Mouse (Mus musculus) macrophage (primary cell): Measurements from ENCODE around the gene Inafm1. TPM values are rescaled to one million over a fixed set of nuclear protein-coding genes. Genes with fewer than 3 reads are reported as not detected.
A peak's percentile ranks its signal among the peaks of the same experiment; 100 is the strongest.
"Not testable (repeated sequence)": the region's sequence is repeated elsewhere in the genome, so short reads cannot be mapped to it uniquely, and the experiment has no call there.

Experiments used
- H3K27ac ChIP-seq: fragments of 350-480 bp; formaldehyde crosslinking; 2 replicates; pipeline ENCODE4 v1.9.0; 2021
- H3K36me3 ChIP-seq: fragments of 350-480 bp; formaldehyde crosslinking; 2 replicates; pipeline ENCODE4 v1.9.0; 2021; ENCODE audit errors: inconsistent target
- H3K4me3 ChIP-seq: fragments of 350-480 bp; formaldehyde crosslinking; 2 replicates; pipeline ENCODE4 v1.9.0; 2021; ENCODE audit errors: inconsistent target
- H3K79me2 ChIP-seq: fragments of 350-480 bp; formaldehyde crosslinking; 2 replicates; pipeline ENCODE4 v1.9.0; 2021; ENCODE audit errors: inconsistent target
- WGBS: methylation state at CpG from one replicate; pipeline ENCODE4 v1.1.7; 2026; ENCODE audit warnings: inconsistent platforms; ENCODE audit not compliant: missing documents; 5-methylcytosine and 5-hydroxymethylcytosine counted together
- polyA plus RNA-seq: library from polyadenylated mRNA; stranded (reverse); fragments of 250-400 nt; gene quantifications from 3 replicates; pipeline ENCODE4 v1.2.4, GENCODE M21; 2018; ENCODE audit warnings: inconsistent platforms

Inafm1 gene
- polyA plus RNA-seq, 1 experiment from 2014 or later: 1.9 TPM

DNA sequence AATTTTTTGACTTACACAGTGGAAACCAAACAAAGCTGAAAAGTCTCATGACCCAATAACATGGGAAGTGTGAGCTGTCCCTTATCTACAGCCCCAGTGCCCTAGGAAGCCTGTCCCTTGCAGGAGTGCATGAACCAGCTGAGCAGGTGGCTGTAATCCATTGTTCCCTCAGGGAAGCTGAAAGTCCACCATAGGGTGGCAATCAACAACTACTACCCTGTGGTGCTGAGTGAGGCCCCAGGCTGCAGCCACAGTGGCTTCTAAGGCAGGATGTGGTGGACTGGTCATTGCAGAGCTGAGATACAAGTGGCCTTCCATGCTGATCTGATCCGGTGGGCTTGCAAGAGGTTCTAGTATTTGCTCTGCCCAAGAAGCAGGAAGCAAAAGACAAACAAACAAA, 12.3 kb downstream of the Inafm1 start:
- no peak overlapping the region for H3K4me3 ChIP-seq
- peak overlapping the region; percentile 97 for H3K27ac ChIP-seq
- H3K79me2 ChIP-seq: peaks cover 40% of the 10 kb centered on the region
- no peaks in the 10 kb centered on the region for H3K36me3 ChIP-seq
- WGBS: 11% methylated on average over 1 of the region's 1 CpGs

DNA sequence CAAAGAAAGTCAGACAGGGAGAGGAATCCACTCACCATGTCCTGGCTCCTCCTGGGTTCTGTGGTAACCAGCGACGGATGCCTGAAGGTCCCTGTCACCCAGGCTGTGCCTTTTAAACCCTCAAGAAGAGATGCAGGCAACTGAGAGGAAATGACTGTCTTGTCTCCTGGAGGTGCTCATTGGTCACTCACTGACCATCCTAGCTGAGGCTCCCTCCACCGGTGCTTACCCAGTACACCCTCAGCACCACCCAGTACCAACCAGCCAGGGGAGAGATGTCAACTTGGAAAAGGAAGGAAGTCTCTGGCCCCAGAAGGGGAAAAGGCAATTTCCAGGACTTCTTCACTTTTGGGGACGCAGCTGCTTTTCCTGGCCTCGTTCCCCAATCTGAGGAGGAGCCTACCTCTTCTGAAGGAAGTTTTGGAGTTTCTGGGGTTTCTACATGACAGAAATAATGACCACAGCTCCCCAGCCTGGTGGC, 14.3 kb downstream of the Inafm1 start, which contains the start of gene C5ar1:
TSS of gene C5ar1 (minus strand) at position 431 of the 481 bp plus-strand sequence.
- WGBS: 33% methylated on average over 5 of the region's 5 CpGs
- H3K27ac ChIP-seq: peak within 1 kb of the TSS; percentile 97
- peak within 1 kb of the TSS; percentile 56 for H3K4me3 ChIP-seq
- H3K79me2 ChIP-seq: peaks cover 55% of the 10 kb centered on the region
- no peaks in the 10 kb centered on the region for H3K36me3 ChIP-seq

DNA sequence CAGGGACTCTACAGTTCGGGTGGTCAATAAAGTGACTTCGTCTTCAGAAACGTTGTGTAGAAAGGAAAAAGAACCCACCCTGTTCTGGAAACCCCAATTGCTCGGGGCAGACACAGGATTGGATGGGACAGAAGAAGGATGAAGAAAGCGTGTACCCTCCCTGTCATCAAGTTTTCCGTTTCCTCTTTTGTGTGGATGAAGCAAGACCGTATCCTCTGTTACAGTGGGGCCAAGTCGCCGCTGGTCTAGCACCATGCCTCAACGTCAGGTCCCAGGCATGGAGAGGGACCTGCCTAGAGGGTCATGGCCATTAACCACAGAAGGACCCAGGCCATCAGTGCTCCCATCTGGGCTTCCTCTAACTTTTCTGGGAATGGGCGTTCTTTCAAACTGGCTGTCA, 15.6 kb downstream of the Inafm1 start:
- Histone ChIP-seq H3K79me2 (peaks cover 68% of the 10 kb centered on the region), H3K27ac (peak overlapping the region; percentile 97), H3K36me3 (no peaks in the 10 kb centered on the region), H3K4me3 (peak overlapping the region; percentile 56)
- 14% methylated on average over 11 of the region's 11 CpGs for WGBS

DNA sequence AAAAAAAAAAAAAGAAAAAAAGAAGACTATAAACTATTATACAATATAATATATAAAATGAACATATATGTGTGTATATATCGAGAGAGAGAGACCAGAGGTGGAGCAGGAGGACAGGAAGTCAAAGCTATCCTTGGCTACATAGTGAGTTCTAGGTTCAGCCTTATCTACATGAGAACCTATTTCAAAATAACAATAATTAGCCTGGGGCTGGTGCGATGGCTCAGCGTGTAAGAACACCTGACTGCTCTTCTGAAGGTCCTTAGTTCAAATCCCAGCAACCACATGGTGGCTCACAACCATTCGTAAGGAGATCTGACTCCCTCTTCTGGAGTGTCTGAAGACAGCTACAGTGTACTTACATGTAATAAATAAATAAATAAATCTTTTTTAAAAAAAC, 17.5 kb downstream of the Inafm1 start:
- H3K27ac ChIP-seq: peak overlapping the region; percentile 97
- not testable (repeated sequence) for H3K36me3 ChIP-seq
- peak overlapping the region; percentile 56 for H3K4me3 ChIP-seq
- peaks cover 85% of the 10 kb centered on the region for H3K79me2 ChIP-seq
- 74% methylated on average over 3 of the region's 4 CpGs for WGBS

DNA sequence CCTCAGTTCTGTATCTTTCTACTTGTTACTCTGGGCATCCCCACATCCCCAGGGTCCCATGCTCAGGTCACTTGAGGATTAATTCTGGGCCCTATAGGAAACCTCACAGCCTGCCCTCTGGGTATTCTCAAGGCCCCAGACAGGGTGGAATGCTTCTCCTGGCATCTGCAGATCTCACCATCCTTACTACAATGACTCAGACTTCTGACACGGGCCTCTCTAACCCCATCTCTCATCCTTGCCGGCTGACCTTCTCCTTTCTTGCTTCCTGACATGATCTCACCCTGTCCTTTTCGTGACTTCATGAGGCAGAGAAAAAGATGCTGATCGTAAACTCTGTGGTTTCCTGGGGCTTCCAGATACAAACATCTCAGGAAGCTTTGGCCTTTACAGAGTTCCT, 19.2 kb downstream of the Inafm1 start:
- Histone ChIP-seq H3K36me3 (peaks cover 5% of the 10 kb centered on the region; the same call in 1 of the 2 replicates), H3K27ac (peak overlapping the region; percentile 97), H3K4me3 (no peak overlapping the region; the same call in 1 of the 2 replicates), H3K79me2 (peaks cover 92% of the 10 kb centered on the region)
- WGBS: 4% methylated on average over 4 of the region's 4 CpGs

DNA sequence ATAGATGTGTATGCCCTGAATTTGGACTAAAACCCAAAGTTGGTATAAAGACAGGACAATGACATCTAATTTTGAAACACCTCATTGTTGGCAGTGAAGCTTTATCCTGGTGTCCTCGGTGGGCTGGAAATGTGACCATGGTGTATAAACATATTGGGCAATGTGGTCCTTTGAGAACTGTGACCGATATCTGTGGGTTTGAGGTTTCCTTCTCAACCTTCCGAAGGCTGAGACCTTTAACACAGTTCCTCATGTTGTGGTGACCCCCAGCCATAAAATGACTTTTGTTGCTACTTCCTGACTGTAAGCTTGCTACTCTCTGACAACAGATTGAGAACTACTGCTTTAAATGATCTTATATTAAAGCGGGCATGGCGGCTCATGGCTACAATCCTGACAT, 22.7 kb downstream of the Inafm1 start:
- Histone ChIP-seq H3K27ac (peak overlapping the region; percentile 75), H3K79me2 (peaks cover 89% of the 10 kb centered on the region), H3K4me3 (no peak overlapping the region), H3K36me3 (peaks cover 28% of the 10 kb centered on the region)
- 3% methylated on average over 5 of the region's 5 CpGs for WGBS

DNA sequence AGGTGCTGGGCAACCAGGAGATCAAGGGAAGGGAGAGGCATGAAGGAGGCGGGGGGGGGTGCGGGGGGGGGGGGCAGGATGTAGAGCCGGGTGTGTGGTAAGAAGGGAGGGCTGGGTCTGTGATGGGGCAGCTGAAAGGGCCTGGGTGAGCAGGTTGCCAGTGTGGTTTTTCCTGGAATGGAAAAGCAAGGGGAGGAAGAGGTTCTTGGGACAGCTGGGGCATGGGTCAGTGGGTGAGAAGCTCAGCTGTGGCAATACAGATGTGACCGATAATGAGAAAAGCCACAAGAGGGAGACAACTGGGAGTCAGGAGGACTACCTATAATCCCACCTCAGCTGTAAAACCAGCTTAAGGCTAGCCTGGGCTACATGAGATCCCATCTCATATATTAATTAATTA, 27.5 kb downstream of the Inafm1 start:
- 10% methylated on average over 1 of the region's 4 CpGs for WGBS
- peaks cover 53% of the 10 kb centered on the region for H3K79me2 ChIP-seq
- H3K36me3 ChIP-seq: peaks cover 28% of the 10 kb centered on the region
- no peak overlapping the region for H3K4me3 ChIP-seq
- peak overlapping the region; percentile 96 for H3K27ac ChIP-seq

DNA sequence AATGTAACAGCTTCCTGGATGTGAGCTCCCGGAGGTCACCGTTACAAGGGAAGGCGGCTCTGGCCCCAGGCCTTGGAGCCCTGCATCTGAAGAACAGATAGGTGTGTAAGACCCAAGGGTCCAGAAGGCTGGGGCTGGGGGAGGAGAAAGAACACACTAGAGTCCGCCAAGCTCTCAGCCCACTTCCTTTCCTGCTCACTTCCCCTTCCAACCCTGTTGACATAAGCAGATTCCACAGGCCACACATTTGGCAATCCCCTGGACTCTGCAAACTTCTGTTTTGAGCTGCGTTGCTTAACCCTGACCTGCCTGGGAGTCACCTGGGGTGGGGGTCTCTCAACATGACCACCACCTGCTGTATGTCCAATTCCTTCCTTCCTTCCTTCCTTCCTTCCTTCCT, 29.4 kb downstream of the Inafm1 start, which contains the start of gene C5ar2:
TSS of gene C5ar2 (minus strand) at position 88 of the 400 bp plus-strand sequence.
- peaks cover 22% of the 10 kb centered on the region for H3K36me3 ChIP-seq
- H3K27ac ChIP-seq: peak within 1 kb of the TSS; percentile 96
- WGBS: 22% methylated on average over 5 of the region's 5 CpGs
- H3K79me2 ChIP-seq: peaks cover 38% of the 10 kb centered on the region
- H3K4me3 ChIP-seq: no peak within 1 kb of the TSS

DNA sequence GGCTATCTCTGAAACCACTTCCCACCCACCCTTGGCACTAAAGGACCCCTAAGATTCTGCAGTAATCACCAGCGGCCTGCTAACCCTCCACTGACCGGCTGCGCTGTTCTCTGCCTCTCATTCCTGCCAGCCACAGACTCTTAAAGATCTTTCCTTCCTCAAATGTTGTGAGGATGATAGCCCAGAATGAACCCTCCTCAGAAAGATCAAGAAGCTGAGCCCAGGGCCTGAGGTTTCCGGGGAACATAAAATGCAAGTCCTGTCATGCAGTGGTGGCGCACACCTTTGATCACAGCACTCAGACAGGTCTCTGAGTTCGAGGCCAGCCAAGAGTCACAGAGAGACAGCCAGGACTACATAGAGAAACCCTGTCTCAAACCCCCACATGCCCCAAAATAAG, 31.2 kb downstream of the Inafm1 start:
- WGBS: 20% methylated on average over 6 of the region's 6 CpGs
- no peak overlapping the region; the same call in 1 of the 2 replicates for H3K4me3 ChIP-seq
- H3K36me3 ChIP-seq: peaks cover 15% of the 10 kb centered on the region; the same call in 1 of the 2 replicates
- peaks cover 19% of the 10 kb centered on the region for H3K79me2 ChIP-seq
- peak overlapping the region; percentile 96 for H3K27ac ChIP-seq

DNA sequence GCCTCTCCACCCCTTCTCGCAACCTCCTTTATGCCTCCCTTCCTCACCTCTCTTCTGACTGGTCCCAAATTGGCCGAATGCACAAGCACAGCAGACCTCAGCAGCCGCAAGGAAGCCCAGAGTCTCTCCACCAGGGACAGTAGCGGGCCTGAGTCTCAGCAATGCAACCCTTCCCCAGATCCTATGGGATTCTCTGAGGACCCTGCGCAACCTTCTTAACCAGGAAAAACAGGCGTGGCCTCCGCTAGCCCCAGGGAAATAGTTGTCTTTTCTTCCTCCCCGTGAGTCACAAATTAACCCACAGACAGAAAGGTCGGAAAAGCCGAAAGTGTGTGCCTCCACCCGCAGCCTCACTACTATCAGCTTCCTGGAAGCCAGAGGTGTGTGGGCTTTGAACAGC, 31.6 kb downstream of the Inafm1 start:
- Histone ChIP-seq H3K36me3 (peaks cover 19% of the 10 kb centered on the region; the same call in 1 of the 2 replicates), H3K79me2 (peaks cover 15% of the 10 kb centered on the region; the same call in 1 of the 2 replicates), H3K27ac (peak overlapping the region; percentile 96), H3K4me3 (no peak overlapping the region; the same call in 1 of the 2 replicates)
- 44% methylated on average over 11 of the region's 11 CpGs for WGBS

DNA sequence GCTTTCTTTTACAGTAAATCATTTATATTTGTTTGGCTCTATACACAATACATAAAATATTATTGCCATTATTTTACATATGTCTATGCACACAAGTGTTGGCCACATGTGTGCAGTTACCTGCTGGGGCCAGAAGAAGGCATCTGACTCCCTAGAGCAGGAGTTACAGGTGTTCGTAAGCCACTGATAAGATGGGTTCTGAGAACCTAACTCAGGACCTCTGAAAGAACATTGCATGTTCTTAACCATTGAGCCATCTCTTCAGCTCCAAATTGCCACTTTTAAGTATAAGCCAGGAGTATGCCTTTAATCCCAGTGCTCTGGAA, 32.5 kb downstream of the Inafm1 start:
- Histone ChIP-seq H3K27ac (peak overlapping the region; percentile 96; the same call in 1 of the 2 replicates), H3K79me2 (peaks cover 9% of the 10 kb centered on the region; the same call in 1 of the 2 replicates), H3K36me3 (peaks cover 19% of the 10 kb centered on the region; the same call in 1 of the 2 replicates), H3K4me3 (no peak overlapping the region)
- 100% methylated on average over 1 of the region's 1 CpGs for WGBS

DNA sequence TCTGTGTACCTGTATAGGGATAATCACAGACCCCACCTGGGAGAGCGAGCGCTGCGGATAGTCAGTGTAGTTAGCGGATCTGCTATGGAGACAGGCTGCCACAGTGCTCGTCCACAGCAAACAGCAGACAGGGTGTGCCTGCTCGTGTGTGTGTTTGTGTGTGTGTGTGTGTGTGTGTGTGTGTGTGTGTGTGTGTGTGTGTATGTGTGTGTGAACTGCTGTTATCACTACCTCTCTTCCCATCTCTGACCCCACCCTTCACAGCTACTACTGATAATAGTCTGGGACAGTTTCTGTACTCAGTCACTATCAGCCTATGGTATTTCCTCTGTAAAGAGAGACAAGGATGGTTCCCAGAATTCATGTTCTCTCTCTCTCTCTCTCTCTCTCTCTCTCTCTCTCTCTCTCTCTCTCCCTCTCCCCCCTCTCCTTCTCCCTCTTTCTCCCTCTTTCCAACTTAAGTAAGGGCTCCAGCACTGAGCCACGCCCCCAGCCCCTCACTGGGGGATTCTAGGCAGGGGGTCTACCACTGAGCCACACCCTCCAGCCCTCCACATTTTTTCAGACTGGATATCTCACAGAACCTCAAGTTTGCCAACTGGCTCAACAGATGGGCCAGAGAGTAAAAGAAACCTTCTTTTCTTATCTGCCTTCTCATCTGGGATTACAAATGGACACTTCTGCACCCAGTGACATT, 33.0 kb downstream of the Inafm1 start:
- Histone ChIP-seq H3K79me2 (peaks cover 9% of the 10 kb centered on the region; the same call in 1 of the 2 replicates), H3K4me3 (no peak overlapping the region), H3K27ac (peak overlapping the region; percentile 96), H3K36me3 (peaks cover 19% of the 10 kb centered on the region; the same call in 1 of the 2 replicates)
- WGBS: 92% methylated on average over 6 of the region's 7 CpGs

DNA sequence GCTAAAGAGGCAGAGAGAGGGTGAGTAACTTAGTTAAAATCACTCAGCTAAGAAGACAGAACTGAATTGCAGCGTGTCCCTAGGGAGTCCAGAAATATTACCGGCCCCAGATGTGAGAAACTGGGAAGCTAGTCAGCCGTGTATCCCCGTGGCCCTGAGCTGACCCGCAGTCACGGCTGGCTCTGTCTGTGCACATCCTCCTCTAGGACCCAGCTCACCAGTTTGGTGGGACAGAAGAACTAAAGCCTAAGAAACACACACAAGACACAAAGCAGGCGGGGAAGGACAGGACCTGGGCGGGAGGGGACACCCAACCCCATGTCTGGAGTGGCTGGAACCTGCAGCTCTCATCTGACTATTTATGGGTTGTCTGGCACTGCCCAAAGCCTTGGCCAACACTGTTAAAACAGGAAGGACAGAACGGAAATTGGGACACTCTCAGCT, 33.8 kb downstream of the Inafm1 start:
- Histone ChIP-seq H3K27ac (peak overlapping the region; percentile 96), H3K79me2 (peaks cover 9% of the 10 kb centered on the region; the same call in 1 of the 2 replicates), H3K36me3 (peaks cover 19% of the 10 kb centered on the region; the same call in 1 of the 2 replicates), H3K4me3 (no peak overlapping the region)
- WGBS: 21% methylated on average over 9 of the region's 9 CpGs

DNA sequence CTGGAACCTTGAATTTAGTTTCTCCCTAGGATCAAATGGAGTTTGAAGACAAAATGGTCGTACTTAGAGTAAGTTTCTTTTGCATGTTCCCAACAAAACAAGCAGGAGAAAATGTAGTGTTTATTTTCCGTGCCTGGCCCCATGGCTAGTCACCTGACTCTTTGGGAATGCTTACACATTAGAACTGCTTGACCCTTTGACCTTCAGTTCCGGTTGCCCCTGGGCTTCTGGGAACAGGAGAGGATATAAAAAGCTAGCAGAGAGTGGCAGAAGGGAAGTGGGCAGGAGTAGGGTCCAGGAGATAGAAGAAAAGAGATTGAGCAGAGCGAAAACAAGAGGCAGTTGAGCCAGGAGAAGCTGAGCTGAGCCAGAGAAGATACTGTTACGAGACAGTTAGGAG, 43.5 kb downstream of the Inafm1 start:
- H3K36me3 ChIP-seq: no peaks in the 10 kb centered on the region
- 86% methylated on average over 5 of the region's 5 CpGs for WGBS
- H3K79me2 ChIP-seq: no peaks in the 10 kb centered on the region
- no peak overlapping the region for H3K4me3 ChIP-seq
- H3K27ac ChIP-seq: no peak overlapping the region
